Mouse (Mus musculus): ENCODE measurements around the gene Trank1. TPM values are rescaled to one million over a fixed set of nuclear protein-coding genes. Genes with fewer than 3 reads are reported as not detected.

Gene Trank1
- polyA plus RNA-seq, 1 experiment from 2014 or later: 0.31 TPM

DNA sequence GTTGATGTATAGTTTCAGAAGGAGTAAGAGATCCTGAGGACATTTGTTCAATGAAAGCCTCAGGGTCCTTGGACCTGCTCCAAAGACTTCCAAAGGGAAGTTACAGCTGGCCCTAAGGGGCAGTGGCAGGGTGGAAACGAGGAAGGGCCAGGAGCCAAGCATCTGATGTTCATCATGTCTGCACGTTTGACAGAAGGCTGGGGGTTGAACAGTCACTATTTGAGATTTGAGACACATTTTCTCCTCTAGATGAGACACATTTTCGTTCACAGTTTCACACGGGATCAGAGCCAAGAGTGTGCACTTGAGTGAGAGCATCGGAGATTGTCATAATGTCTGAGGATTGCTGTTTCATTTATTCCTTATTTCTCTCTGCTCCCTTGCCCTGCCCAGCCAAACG is 96.5 kb downstream of the Trank1 start:
- H3K9ac ChIP-seq: no peak overlapping the region
- no peak overlapping the region for H3K27ac ChIP-seq
- WGBS: 69% methylated on average over 6 of the region's 6 CpGs
- no peaks in the 10 kb centered on the region for H3K27me3 ChIP-seq
- no peaks in the 10 kb centered on the region for H3K36me3 ChIP-seq
- H3K9me3 ChIP-seq: no peaks in the 10 kb centered on the region
- H3K4me2 ChIP-seq (replicated peaks): no peak overlapping the region
- no peak overlapping the region for H3K4me3 ChIP-seq
- no peaks in the 10 kb centered on the region for H3K4me1 ChIP-seq
- ATAC-seq (ENCODE audit: insufficient number of reproducible peaks, insufficient read depth, low FRiP score, low TSS enrichment): no peak

DNA sequence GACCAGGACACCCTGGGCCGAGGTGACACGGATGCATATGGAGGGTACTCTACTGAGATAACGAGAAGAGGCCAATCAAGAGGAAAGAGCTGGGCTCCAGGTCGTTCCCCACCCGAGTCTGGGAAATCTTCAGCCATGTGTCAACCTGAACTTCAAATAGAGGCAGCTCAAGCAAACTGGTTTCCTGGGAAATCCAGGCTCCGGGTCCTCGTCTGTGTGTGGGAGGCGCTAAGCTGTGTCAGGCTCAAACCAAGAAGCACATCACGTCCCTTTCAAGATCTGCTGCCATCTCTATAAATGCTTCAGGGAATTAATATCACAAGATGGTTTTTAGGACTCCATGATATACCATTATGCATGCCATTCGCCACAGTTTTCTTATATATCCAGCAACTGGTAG is 96.9 kb downstream of the Trank1 start:
- Histone ChIP-seq H3K36me3 (no peaks in the 10 kb centered on the region), H3K27me3 (no peaks in the 10 kb centered on the region), H3K4me2 (replicated peaks) (no peak overlapping the region), H3K27ac (no peak overlapping the region), H3K4me1 (no peaks in the 10 kb centered on the region), H3K9me3 (no peaks in the 10 kb centered on the region), H3K9ac (no peak overlapping the region), H3K4me3 (no peak overlapping the region)
- 82% methylated on average over 10 of the region's 10 CpGs for WGBS
- no peak for ATAC-seq (ENCODE audit: insufficient number of reproducible peaks, insufficient read depth, low FRiP score, low TSS enrichment)

DNA sequence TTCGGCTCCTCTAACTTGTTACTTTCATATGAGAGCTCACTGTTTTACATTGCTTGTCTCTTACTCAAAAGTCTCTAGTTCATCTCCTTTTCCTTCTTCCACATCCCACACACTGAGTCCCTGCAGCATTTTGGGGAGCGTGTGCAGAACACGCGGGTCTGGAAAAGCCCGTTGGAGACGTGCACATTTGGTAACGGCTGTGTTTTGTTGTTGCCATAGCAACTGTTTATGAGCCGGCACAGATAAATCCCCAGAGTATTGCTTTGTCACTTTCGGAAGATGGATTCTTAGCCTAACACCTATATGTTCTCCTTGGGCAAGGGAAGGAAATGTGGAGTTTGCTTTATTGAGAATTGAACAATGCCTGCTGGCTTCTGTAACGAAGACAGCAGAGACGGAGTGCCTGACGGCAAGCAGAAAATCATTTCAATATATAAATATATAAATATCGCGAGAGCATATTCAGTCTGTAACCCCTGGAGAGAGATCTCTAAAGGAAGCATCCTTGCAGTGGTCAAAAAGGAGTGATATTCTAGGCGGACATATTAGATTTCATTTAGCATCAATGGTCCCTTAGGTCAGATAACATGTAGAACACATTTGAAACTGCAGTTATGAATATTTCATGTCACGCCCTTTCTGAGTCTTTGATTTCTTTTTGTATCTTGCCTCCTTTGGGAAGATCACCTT is 101.1 kb downstream of the Trank1 start:
- no peak for ATAC-seq (ENCODE audit: insufficient number of reproducible peaks, insufficient read depth, low FRiP score, low TSS enrichment)
- H3K27me3 ChIP-seq: no peaks in the 10 kb centered on the region
- WGBS: 82% methylated on average over 16 of the region's 16 CpGs
- H3K4me1 ChIP-seq: no peaks in the 10 kb centered on the region
- no peak overlapping the region for H3K27ac ChIP-seq
- H3K4me3 ChIP-seq: no peak overlapping the region
- H3K9me3 ChIP-seq: no peaks in the 10 kb centered on the region
- H3K36me3 ChIP-seq: no peaks in the 10 kb centered on the region
- H3K9ac ChIP-seq: no peak overlapping the region
- no peak overlapping the region for H3K4me2 ChIP-seq (replicated peaks)

DNA sequence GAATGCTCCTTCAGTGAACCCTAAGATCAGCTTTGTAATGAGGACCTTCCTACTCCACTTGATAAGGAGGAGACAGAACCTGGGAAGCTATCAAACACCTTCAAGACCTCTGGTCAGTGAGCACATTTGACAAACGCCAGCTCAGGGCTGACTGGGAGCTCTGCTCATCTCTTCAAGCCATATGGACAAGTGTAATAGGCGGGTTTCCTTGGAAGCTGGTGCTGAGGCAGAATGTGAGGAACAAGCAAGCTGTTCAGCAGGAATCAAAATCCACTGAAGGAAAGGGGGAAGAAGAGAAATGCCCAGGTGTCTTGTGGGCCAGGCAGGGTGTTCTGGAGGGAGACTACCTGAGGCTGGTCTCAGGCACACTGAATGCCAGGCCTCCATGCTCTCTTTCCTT is 110.3 kb downstream of the Trank1 start:
- Histone ChIP-seq H3K9ac (no peak overlapping the region), H3K4me1 (no peaks in the 10 kb centered on the region), H3K9me3 (no peaks in the 10 kb centered on the region), H3K27ac (no peak overlapping the region), H3K4me2 (replicated peaks) (no peak overlapping the region), H3K27me3 (no peaks in the 10 kb centered on the region), H3K36me3 (no peaks in the 10 kb centered on the region), H3K4me3 (no peak overlapping the region)
- ATAC-seq (ENCODE audit: insufficient number of reproducible peaks, insufficient read depth, low FRiP score, low TSS enrichment): no peak
- WGBS: 74% methylated on average over 2 of the region's 2 CpGs

DNA sequence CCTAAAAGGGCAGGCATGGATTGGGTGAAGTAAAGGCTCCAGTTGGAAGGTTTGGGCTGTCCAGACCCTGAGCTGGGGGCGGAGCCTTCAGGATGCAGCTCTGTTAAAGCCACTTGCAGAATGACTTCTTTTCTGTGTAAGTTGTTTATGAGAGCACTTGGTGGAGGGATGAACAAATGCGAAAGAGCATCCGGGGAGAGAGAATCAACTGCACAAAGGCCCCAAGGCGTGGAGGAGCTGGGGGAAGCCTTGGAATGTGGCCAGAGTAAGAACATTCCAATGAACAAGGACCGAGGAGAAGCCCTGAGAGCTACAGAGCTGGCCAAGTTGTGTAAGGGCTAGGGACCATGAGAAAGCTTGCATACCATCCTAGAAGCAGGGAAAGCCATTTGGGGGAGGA is 111.0 kb downstream of the Trank1 start:
- Histone ChIP-seq H3K4me3 (no peak overlapping the region), H3K9me3 (no peaks in the 10 kb centered on the region), H3K27me3 (no peaks in the 10 kb centered on the region), H3K36me3 (no peaks in the 10 kb centered on the region), H3K4me1 (no peaks in the 10 kb centered on the region), H3K9ac (no peak overlapping the region), H3K4me2 (replicated peaks) (no peak overlapping the region), H3K27ac (no peak overlapping the region)
- no peak for ATAC-seq (ENCODE audit: insufficient number of reproducible peaks, insufficient read depth, low FRiP score, low TSS enrichment)
- WGBS: 70% methylated on average over 5 of the region's 5 CpGs

DNA sequence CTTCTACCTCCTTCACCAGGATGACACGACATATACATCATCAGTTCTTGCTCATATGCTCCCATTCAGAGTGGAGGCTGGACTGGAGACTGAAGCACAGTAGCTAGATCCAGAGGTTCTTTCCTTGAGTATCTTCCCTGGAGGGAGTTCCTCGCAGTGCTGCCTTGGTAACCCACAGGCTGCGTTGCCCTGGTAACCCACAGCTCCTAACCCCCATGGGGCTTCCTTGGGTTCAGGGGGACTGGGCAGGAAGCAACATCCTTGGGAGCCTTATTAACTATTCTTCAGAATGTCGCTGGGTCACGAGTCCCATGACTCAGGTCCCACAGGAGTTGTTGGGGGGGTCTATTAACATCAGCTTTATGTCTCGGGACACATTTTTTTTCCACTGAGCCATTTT is 113.6 kb downstream of the Trank1 start:
- no peaks in the 10 kb centered on the region for H3K27me3 ChIP-seq

DNA sequence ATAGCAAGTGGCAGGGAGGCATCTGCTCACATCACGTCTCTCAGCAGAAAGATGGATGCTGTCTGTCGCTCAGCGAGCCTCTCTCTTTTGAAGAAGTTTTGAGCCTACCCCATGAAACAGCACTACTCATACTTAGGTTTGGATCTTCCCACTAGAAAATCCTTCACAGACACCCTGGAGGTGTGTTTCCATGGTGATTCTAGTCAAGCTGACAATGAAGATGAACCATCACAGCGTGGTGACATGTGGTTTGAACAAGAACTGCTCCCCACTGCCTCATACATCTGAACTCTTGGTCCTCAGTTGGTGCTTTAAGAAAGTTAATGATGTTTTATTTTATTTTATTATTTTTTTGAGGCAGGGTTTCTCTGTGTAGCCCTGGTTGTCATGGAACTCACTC is 114.4 kb downstream of the Trank1 start:
- H3K36me3 ChIP-seq: no peaks in the 10 kb centered on the region

More for the DNA sequence above, 113.6 kb downstream of the Trank1 start:
- Histone ChIP-seq H3K9ac (no peak overlapping the region), H3K4me1 (no peaks in the 10 kb centered on the region), H3K27ac (no peak overlapping the region), H3K36me3 (no peaks in the 10 kb centered on the region), H3K4me3 (no peak overlapping the region), H3K4me2 (replicated peaks) (no peak overlapping the region), H3K9me3 (no peaks in the 10 kb centered on the region)
- ATAC-seq (ENCODE audit: insufficient number of reproducible peaks, insufficient read depth, low FRiP score, low TSS enrichment): no peak
- whole genome bisulfite sequencing: 67% methylated on average over 6 of the region's 6 CpGs

DNA sequence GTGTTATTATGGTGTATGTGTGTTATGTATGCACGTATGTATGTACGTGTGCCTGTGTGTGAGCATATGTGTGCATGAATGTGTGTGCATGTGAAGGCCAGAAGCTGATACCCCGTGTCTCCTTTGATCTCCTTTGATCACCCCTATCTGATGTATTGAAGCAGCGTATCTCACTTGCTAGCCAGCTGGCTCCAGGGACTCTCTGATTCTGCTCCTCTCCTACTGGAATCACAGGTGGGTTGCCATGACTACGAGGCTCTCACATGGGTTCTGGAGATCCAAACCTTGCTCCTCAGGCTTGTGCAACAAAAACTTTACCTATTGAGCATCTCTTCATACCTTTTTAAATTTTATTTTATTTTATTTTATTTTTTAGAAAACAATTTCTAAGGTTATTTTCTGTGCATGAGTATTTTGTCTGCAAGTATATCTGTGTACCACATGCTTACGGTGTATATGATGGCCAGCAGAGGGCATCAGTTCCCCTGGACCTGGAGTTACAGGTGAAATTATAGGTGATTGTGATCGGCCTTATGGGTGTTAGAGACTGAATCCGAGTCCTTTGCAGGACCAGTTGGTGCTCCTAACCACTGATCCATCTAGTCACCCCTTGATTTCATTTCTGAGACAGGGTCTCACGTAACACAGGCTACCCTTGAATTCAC is 116.5 kb downstream of the Trank1 start:
- no peak overlapping the region for H3K9ac ChIP-seq
- H3K4me1 ChIP-seq: no peaks in the 10 kb centered on the region
- no peak overlapping the region for H3K4me2 ChIP-seq (replicated peaks)
- no peak overlapping the region for H3K27ac ChIP-seq
- H3K36me3 ChIP-seq: no peaks in the 10 kb centered on the region
- H3K4me3 ChIP-seq: no peak overlapping the region
- no peak for ATAC-seq (ENCODE audit: insufficient number of reproducible peaks, insufficient read depth, low FRiP score, low TSS enrichment)
- H3K27me3 ChIP-seq: no peaks in the 10 kb centered on the region
- H3K9me3 ChIP-seq: no peaks in the 10 kb centered on the region
- 84% methylated on average over 9 of the region's 9 CpGs for WGBS

More for the DNA sequence above, 114.4 kb downstream of the Trank1 start:
- no peak overlapping the region for H3K4me2 ChIP-seq (replicated peaks)
- no peaks in the 10 kb centered on the region for H3K4me1 ChIP-seq
- no peak overlapping the region for H3K4me3 ChIP-seq
- no peaks in the 10 kb centered on the region for H3K27me3 ChIP-seq
- H3K9me3 ChIP-seq: no peaks in the 10 kb centered on the region
- H3K9ac ChIP-seq: no peak overlapping the region
- H3K27ac ChIP-seq: no peak overlapping the region
- WGBS: 83% methylated on average over 4 of the region's 4 CpGs
- no peak for ATAC-seq (ENCODE audit: insufficient number of reproducible peaks, insufficient read depth, low FRiP score, low TSS enrichment)

DNA sequence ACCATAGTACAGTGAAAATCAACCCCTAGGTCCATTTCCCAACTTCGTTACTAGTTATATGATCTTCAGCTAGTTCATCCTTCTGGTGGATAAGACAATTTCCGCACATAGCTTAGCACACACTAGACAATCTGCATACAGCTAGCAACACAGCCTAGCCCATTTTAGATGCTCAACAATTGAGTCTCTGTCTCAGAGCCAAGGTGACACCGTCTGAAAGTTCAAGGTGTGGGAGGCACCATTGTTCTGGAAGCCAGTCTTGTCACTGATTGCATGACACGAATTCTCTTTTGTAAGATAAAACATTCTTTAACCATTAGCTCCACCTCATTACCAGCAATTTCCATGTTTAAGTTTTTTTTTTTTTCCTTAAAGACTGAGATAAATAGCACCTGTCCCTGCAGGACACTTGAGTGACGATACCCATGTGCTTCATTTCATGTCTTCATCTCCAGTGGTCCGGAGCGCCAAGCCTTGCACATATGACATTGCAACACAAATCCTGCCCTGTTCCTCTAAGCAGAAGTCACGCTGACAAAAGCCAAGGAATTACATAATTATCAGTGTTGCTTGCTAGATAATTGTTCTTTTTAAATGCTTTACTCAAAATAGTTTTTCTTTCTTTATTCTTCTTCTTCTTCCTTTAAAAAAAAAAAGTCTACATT is 117.3 kb downstream of the Trank1 start:
- no peak for ATAC-seq (ENCODE audit: insufficient number of reproducible peaks, insufficient read depth, low FRiP score, low TSS enrichment)
- 74% methylated on average over 8 of the region's 8 CpGs for WGBS

DNA sequence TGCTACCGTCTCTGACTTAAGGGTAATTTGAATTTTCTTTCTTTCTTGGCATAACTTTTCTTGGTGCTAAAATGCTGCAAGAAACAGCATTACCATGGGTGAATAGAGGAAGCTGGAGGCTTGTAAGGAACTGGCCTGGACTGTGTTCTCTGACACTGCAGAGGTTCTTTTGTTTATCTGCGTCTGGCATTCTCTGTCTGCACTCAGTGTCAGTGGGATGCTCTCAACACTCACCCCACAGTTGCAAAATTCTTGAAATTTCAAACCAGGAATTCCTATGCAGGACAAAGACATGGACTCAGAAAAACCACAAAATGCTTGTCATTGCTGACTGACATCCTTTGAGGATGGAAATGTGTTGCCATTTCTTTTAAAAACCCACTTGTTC is 117.8 kb downstream of the Trank1 start:
- Histone ChIP-seq H3K9me3 (no peaks in the 10 kb centered on the region), H3K9ac (no peak overlapping the region), H3K4me3 (no peak overlapping the region), H3K27ac (no peak overlapping the region), H3K4me1 (no peaks in the 10 kb centered on the region), H3K36me3 (no peaks in the 10 kb centered on the region), H3K4me2 (replicated peaks) (no peak overlapping the region), H3K27me3 (no peaks in the 10 kb centered on the region)
- no peak for ATAC-seq (ENCODE audit: insufficient number of reproducible peaks, insufficient read depth, low FRiP score, low TSS enrichment)
- WGBS: 60% methylated on average over 2 of the region's 2 CpGs

More for the DNA sequence above, 117.3 kb downstream of the Trank1 start:
- Histone ChIP-seq H3K9ac (no peak overlapping the region), H3K4me2 (replicated peaks) (no peak overlapping the region), H3K36me3 (no peaks in the 10 kb centered on the region), H3K4me1 (no peaks in the 10 kb centered on the region), H3K27me3 (no peaks in the 10 kb centered on the region), H3K9me3 (no peaks in the 10 kb centered on the region), H3K4me3 (no peak overlapping the region), H3K27ac (no peak overlapping the region)

DNA sequence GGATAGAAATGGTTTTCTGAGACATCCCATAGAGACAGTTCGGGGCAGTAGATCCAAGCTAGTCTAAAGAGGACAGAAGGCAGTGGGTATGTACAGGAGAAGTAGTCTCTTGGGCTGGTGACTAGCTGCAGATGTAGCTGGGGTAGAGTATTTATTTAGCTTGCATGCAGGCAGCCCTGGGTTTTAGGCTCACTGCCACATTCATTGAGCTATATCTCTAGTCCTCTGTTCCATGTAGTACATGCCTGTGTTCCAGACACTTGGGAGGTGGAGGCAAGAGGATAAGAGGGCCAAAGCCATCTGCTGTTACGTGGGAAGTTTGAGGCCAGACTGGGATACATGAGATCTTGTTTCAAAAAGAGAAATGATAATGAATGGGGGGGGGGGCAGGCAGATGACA is 123.9 kb downstream of the Trank1 start:
- Histone ChIP-seq H3K9ac (no peak overlapping the region), H3K27ac (no peak overlapping the region), H3K4me1 (no peaks in the 10 kb centered on the region), H3K4me2 (replicated peaks) (no peak overlapping the region), H3K27me3 (peaks cover 32% of the 10 kb centered on the region), H3K36me3 (no peaks in the 10 kb centered on the region), H3K4me3 (no peak overlapping the region), H3K9me3 (no peaks in the 10 kb centered on the region)
- WGBS: 79% methylated on average over 2 of the region's 2 CpGs
- no peak for ATAC-seq (ENCODE audit: insufficient number of reproducible peaks, insufficient read depth, low FRiP score, low TSS enrichment)
